Mouse (Mus musculus): ENCODE measurements around the gene Celsr2.
A peak's percentile ranks its signal among the peaks of the same experiment; 100 is the strongest.

The Celsr2 gene

DNA sequence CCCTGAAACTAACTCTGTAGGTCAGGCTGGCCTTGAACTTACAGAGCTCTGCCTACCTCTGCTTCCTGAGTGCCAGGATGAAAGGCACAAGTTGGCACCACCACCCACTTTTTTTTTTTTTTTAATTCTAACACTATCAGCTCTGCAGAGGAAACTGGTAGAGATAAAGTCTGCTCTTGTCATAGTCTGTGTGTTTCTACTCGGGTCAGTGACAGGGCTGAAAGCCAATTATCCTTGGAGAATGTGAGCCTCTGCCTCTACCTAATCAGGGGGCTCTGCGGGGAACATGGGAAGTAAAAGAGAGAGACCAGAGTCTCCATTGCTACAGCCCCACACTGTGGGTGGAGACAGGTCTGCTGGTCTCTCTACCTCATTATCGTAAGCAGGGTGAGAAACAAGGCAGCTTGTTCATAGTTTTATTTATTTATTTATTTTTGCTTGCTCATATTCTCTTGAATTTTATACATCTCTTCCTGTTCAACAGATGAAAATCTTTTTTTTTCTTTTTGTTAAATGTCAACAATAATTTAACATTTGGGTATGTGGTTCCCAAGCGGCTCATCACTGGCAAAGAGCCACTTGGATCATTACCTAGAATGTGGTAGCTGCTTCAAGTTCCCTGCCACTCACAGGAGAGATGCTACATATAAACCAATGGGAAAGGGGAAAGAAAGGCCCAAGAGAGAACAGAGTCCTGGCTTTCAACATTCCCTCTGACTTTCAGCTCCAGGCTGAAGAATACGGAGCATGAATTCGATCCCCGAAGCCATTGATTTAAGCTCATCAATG is 36.3 kb downstream of the Celsr2 start:
- DNase-seq, result peak; percentile 51 to 57

DNA sequence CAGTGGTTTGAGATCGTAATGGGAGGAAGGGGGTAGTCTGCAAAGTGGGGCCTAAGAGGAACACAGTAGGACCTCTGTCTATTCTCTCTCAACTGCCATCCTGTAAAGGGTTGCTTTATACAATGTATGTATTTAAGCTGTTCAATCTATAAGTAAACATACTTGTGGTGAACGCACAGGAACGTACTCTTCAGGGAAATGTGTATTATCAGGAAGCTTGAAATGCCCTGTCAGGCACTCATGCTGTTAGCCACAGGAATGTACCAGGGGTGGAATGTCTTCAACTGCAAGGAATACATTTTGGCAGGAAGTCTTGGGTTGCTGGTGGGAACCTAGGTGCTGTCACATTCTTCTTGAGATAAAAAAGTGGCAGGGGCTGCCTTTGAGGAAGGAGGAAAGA is 42.7 kb downstream of the Celsr2 start:
- DNase-seq, result no peak

DNA sequence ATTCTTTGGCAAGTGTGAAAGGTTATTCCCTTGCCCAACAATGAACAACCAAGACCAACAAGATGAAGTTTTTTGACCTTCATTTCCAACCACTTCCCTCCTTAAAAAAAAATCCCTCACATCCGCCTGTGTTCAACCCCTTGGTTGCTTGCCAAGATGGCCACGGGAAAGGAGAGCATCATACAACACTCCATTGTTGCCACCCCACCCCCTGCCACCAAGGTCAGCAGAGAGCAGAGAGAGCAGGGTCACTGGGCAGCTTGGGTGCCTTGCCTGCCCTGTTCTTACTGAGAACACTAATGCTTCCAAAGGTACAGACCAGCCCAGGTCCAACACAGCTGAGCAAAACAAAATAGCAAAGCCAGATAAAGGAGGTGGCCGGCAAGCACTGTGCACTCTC is 43.1 kb downstream of the Celsr2 start:
- peak in 1 of 2 experiments; percentile 26 for DNase-seq

DNA sequence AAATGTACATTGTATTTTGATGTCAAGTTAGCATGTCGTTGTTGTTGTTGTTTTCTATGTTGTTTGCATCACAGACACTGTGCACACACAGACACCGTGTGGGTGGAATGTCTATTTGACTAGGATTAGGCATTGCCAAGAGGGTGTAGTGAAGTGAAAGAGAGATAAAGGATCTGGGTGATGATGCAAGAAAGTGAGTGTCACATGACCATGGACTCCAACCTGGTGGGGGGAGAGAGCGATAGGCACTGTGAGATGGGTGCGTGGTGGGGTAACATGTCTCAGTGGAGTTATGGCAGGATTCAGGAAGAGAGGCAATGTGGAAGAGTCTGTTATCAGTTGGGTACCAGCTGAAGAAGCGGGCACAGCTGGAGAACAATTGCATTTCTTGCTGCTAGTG is 46.6 kb downstream of the Celsr2 start:
- no peak for DNase-seq

DNA sequence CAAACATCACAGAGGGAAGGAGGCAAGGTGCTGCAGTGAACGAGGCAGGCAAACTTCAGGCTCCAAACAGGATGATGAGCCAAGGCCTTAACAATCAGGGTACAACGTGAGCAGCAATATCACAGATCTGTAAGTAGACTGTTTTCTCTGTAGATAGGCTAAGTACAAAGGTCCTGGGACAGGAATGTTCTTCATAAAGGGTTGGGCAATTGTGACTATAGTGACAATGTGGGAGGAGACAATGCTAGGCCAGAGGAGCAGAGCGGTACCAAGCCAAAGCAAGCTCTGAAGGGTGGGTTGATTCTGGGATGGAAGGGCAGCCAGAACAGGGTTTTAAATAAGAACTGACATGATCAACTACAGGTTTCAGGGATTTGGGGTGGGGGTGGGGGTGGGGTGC is 47.5 kb downstream of the Celsr2 start:
- DNase-seq, result no peak

DNA sequence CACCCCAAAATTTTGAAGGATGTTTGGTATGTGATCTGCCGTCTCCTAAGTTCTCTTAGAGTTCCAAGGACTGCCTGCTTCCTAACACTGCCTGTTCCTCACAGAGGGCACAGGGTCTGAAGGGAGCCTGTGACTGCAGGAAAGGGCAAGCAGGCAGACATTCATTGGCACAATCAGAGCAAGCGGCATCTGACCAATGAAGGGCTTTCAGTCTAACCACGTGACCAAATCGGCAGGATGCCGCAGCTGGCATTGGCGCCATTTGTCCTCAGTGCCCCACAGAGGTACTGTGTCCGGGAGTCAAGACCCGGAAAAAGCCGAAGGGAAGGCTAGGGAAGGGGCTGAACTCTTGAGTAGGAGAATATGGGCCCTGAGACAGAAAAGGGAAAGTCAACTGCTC is 48.2 kb downstream of the Celsr2 start:
- DNase-seq, result peak; percentile 58 to 68

DNA sequence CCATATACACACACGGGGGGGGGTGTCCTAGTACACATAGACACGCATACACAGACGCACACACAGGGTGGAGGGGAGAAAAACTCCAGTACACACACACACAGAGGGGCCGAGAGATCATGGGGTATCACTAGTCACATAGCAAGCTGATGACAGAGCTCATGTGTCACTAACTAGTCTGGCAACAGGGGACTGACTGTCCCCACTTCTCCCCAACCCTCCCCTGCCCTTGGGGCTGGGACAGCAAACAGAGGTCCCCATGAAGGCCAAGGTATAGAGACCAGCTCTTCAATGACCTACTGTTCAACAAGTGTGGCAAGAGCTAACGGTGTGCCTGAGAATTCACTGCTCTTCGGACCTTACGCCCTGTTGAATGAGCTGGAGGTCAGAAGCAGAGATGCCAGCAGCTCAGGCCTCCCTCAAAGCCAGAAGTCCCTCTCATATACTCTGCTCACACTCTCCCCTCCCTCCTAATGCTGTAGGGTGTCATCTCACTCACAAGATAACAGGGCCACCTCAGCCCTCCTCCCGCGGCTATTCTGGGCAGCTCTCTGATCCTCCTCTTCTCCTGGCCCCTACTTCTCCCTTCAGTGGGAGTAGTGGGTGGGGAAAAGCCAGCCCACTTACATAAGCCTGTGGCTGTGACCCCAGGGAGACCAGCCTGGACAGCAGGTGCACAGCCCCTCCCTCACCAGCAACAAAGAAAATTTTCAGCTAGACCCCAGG is 50.9 kb downstream of the Celsr2 start, which contains the start of gene Mybphl:
Gene Mybphl (plus strand): TSS at position 642 of the 726 bp plus-strand sequence.
- DNase-seq, result no peak

DNA sequence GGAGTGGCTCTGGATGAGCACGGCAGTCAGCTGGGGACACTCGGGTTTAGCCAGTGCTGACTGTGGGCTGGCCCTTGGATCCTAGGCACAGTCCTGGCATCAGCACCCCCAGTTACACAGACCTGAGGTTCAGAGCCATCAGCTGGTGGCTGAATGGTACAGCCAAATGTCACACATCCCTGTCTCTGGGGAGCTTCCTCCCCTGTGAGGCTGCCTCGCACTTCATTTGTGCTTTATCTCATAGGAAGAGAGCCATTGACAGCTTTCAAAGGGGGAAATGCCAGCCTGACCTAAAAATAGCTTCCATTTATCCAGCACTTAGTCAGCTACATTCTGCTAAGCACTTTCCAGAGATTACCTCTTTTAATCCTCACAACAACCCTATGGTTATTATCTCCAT is 51.7 kb downstream of the Celsr2 start:
- no peak for DNase-seq

DNA sequence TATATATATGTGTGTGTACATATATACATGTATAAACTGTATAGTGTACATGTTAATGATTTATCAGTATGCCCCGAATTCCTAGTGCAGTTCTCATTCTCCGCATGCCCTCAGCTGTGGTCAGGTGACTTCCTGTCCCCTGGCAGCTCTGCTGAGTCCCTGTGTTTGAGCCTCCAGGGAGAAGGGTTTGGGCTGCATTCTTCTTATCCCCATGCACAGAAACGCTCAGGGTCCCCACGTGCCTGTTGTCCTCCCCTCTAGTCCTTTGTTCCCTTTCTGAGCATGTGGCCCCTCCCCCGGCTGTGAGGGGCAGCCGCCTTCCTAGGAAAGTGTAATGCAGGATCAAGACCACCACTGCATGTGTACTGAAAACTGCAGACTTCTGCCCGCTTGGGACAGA is 54.5 kb downstream of the Celsr2 start:
- DNase-seq, result no peak

DNA sequence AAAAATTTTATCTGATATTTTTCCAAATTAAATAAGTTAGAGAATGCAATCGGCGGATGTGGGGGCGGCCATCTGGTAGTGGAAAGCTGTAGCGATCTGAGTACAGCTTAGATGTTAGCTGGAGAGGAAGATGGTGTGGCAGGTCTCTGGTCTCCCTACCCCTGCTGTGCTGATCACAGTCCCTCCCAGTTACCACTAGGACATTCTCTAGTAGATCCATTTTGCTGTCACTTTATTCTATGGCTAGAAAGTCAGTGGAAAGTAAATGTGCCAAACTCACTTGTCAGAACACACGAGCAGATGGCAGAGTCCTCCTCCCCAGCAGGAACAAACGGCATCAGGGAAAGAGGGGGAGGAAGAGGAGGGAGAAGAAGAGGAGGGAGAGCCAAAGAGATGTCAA is 56.9 kb downstream of the Celsr2 start:
- DNase-seq, result peak in 1 of 2 experiments; percentile 35

DNA sequence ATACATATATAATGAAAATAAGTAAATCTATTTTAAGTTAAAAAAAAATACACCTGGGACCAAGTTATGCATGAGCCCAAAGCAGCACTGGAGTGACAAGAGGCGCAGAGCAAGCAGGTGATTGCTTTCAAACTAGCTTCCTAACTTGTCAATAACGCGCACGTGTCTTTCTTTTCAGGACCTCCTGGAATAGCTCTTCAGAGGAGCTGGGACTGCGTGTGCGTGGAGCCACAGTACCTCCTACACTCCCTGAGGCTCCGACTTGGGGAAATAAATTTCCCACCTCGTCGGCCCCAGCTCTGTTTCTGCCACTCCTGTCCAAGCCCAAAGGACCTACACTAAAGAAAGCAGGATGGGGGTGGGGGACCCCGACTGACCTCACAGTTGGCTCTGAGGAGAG is 58.3 kb downstream of the Celsr2 start:
- no peak for DNase-seq

DNA sequence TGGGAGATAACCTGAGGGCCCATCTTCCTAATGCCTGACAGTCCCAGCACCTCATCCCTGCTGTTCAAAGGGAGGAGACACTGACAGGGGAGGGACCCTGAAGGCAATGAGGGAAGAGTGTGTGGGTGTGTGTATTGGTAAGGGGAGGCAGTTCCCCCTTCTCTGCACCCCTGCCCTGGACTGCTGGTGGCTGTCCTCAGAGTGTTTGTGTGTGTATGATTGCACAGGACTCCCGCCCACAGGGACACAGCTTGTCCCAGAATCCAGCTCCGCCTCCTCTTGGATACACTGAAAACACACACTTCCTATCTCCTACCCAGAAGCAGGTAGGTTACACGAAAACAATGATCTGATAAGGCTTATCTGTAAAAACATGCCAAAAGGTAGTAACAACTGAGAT is 60.1 kb downstream of the Celsr2 start:
- DNase-seq, result no peak

DNA sequence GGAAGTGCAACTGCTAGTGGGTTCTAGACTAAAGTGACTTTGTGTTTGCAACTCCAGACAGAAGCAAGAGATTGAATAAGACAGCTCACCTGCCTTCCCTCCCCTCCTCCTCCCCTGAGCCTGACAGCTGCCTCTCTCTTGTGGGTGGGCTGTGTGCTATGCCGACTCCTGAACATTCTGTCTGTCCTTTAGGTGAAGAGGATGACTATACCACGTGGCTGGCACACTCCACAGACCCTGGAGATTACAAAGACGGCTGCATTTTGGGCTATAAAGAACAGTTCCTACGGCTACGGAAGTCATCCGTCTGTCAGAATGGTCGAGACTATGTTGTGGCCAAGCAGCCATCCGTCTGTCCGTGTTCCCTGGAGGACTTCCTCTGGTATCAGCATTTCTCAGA is 67.0 kb downstream of the Celsr2 start:
- no peak for DNase-seq

DNA sequence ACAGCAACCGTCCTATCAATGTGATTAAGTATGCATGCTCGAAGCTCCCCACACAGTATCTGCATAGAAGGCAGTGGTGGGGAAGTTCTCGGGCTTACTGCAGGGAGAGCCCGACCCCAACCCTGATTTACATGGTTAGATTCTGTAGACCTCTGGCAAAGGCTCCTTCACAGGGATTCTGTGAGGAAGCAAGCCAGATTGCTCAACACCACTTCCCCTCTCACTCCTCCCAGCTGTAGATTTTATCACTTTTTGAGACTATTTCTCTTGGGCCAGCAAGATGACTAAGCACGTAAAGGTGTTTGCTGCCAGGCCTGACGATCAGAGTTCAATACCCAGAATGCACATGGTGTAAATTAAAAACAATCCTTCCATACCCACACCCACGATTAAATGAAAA is 69.5 kb downstream of the Celsr2 start:
- no peak for DNase-seq

DNA sequence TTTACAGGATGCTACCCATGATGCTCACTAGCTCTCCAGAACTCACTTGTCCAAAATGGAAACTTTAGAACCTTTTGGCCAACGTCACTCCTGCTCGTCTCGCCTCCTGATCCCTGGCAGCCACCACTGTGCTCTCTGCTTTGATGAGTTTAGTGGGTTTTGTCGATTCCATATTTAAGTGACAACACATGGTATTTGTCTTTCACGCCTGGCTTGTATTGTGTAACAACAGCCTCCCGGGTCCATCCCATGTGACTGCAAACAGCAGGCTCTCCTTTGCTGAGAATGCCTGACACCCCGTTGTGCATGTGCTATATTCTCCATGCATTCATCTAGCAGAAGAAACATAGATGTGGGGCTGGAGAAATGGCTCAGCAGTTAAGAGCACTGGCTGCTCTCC is 73.2 kb downstream of the Celsr2 start:
- DNase-seq, result no peak

DNA sequence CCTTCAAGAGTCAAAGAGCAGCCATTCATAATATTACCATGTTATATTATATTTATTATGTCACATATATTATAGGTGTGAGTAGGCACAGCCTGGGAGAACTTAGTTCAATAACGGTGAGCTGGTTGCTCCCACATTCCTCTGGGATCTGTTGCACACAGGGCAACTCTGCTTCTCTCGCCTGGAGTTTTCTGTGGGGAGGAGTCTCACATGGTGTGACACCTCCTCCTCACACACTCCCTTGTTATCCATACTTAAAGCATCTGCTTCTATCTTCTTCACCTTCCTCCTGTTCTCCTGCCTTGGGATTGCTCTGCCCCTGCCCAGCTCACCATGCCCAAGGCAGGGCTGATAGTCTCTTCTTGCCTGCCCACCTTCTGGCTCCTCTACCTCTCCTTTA is 74.3 kb downstream of the Celsr2 start:
- DNase-seq, result no peak

All from cerebellum, postnatal 14 days (tissue).